Mouse (Mus musculus) liver, adult (tissue): ENCODE measurements around the gene C1qtnf2.

ENCODE experiments used
- GATA4 ChIP-seq: IDR thresholded peaks from 2 replicates; pipeline ENCODE4 v1.6.1; 2014; ENCODE audit warnings: mild to moderate bottlenecking, low read length; ENCODE audit not compliant: insufficient replicate concordance

Gene C1qtnf2

GRCm38 (mm10) chr11:43474225-43474774, at the start of gene C1qtnf2:
TSS of gene C1qtnf2 (plus strand) at chr11:43474276.
- no peak for TF ChIP-seq GATA4

GRCm38 (mm10) chr11:43424386-43424785, 49.7 kb upstream of the C1qtnf2 start:
- TF ChIP-seq GATA4: no peak

GRCm38 (mm10) chr11:43425166-43425709, 48.8 kb upstream of the C1qtnf2 start:
- TF ChIP-seq GATA4: no peak

- no peak for TF ChIP-seq GATA4
Observed at GRCm38 (mm10) chr11:43425824-43426413, 48.2 kb upstream of the C1qtnf2 start, which contains the start of gene Pttg1. TSS of gene Pttg1 (minus strand) at chr11:43426251.

GRCm38 (mm10) chr11:43426414-43426884, 47.6 kb upstream of the C1qtnf2 start:
- no peak for TF ChIP-seq GATA4

- TF ChIP-seq GATA4: no peak
Observed at GRCm38 (mm10) chr11:43433254-43434023, 40.6 kb upstream of the C1qtnf2 start, which contains the start of gene Slu7. TSS of gene Slu7 (plus strand) at chr11:43433744.

- no peak for TF ChIP-seq GATA4
Observed at GRCm38 (mm10) chr11:43434024-43434407, 40.1 kb upstream of the C1qtnf2 start.

GRCm38 (mm10) chr11:43441121-43441520, 33.0 kb upstream of the C1qtnf2 start:
- no peak for TF ChIP-seq GATA4

- TF ChIP-seq GATA4: no peak
Observed at GRCm38 (mm10) chr11:43443183-43443582, 30.9 kb upstream of the C1qtnf2 start.

GRCm38 (mm10) chr11:43449916-43450315, 24.2 kb upstream of the C1qtnf2 start:
- TF ChIP-seq GATA4: no peak

GRCm38 (mm10) chr11:43451322-43451721, 22.8 kb upstream of the C1qtnf2 start:
- no peak for TF ChIP-seq GATA4

- TF ChIP-seq GATA4: no peak
Observed at GRCm38 (mm10) chr11:43452266-43452665, 21.8 kb upstream of the C1qtnf2 start.

- no peak for TF ChIP-seq GATA4
Observed at GRCm38 (mm10) chr11:43463204-43463603, 10.9 kb upstream of the C1qtnf2 start.

GRCm38 (mm10) chr11:43470118-43470517, 4.0 kb upstream of the C1qtnf2 start:
- TF ChIP-seq GATA4: no peak

GRCm38 (mm10) chr11:43470881-43471820, 2.9 kb upstream of the C1qtnf2 start:
- no peak for TF ChIP-seq GATA4
